Mouse (Mus musculus) macrophage (primary cell): ENCODE data around the gene Olfr834. TPM values are rescaled to one million over a fixed set of nuclear protein-coding genes. Genes with fewer than 3 reads are reported as not detected.

Experiments
- H3K27ac ChIP-seq: fragments of 350-480 bp; formaldehyde crosslinking; 2 replicates; pipeline ENCODE4 v1.9.0; 2021
- H3K36me3 ChIP-seq: fragments of 350-480 bp; formaldehyde crosslinking; 2 replicates; pipeline ENCODE4 v1.9.0; 2021; ENCODE audit errors: inconsistent target
- H3K4me3 ChIP-seq: fragments of 350-480 bp; formaldehyde crosslinking; 2 replicates; pipeline ENCODE4 v1.9.0; 2021; ENCODE audit errors: inconsistent target
- H3K79me2 ChIP-seq: fragments of 350-480 bp; formaldehyde crosslinking; 2 replicates; pipeline ENCODE4 v1.9.0; 2021; ENCODE audit errors: inconsistent target
- WGBS: methylation state at CpG from one replicate; pipeline ENCODE4 v1.1.7; 2026; ENCODE audit warnings: inconsistent platforms; ENCODE audit not compliant: missing documents; 5-methylcytosine and 5-hydroxymethylcytosine counted together
- polyA plus RNA-seq: library from polyadenylated mRNA; stranded (reverse); fragments of 250-400 nt; gene quantifications from 3 replicates; pipeline ENCODE4 v1.2.4, GENCODE M21; 2018; ENCODE audit warnings: inconsistent platforms
- total RNA-seq, 78 experiments: library from RNA; depleted of rRNA; stranded (reverse); fragments of 250-400 nt; gene quantifications; 1 replicate in 9 of 78; 2 replicates in 24 of 78; 3 replicates in 43 of 78; 4 replicates in 2 of 78; pipeline ENCODE4 v1.2.4; 2018; ENCODE audit warnings: inconsistent platforms in 56 of 78

Gene Olfr834
- not detected for total RNA-seq (2018; cell fraction: chromatin; rRNA removed)
- total RNA-seq (2018; cell fraction: cytosol; rRNA removed), result not detected
- not detected for total RNA-seq (2018; cell fraction: nucleus; rRNA removed)
- polyA plus RNA-seq, result not detected in 3 replicates

DNA sequence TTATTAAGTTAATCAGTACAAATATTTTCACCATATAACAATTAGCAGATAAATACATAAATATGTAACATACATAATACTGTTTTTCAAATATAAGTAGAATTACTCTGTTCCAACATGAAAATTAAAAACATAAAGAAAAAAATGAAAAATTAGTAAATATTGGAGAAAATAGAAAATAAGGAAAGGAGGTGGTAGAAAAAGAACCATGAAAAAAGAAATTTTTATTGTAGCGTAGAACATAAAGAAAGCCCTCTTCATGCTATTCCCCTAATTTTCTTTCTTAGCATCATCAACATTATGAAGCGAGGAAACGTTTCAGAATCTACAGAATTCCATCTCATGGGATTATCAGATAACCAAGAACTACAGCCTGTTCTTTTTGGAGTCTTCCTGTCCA, at the start of gene Olfr834:
TSS of gene Olfr834 (plus strand) at position 301 of the 400 bp plus-strand sequence.
- Histone ChIP-seq H3K79me2 (no peaks in the 10 kb centered on the region), H3K4me3 (no peak within 1 kb of the TSS), H3K36me3 (no peaks in the 10 kb centered on the region), H3K27ac (no peak within 1 kb of the TSS)
- WGBS, result 73% methylated on average over 3 of the region's 3 CpGs

DNA sequence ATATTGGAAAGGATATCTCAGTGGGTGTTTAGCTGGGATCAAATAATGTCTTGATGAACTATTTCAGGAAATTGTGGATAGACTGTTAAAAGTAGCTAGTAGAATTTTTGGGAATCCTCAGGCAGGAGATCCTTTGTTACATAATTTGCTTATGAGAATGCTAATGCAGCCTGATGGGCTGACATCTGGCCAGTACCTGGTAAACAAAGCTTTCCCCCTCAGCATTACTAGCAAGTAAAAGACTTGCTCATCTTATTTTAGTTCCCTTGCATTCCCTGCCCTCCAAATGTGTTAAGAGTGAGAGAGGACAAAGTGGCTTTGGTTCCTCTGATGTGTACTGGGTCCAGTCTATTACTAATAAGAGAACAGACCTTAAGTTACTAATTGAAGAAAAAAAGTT, 25.8 kb upstream of the Olfr834 start:
- Histone ChIP-seq H3K27ac (no peak overlapping the region), H3K4me3 (no peak overlapping the region), H3K36me3 (no peaks in the 10 kb centered on the region), H3K79me2 (no peaks in the 10 kb centered on the region)

- H3K27ac ChIP-seq, result no peak within 1 kb of the TSS
- 57% methylated on average over 1 of the region's 1 CpGs for WGBS
- no peak within 1 kb of the TSS for H3K4me3 ChIP-seq
- H3K36me3 ChIP-seq, result no peaks in the 10 kb centered on the region
- no peaks in the 10 kb centered on the region for H3K79me2 ChIP-seq
Observed at GRCm38 (mm10) chr9:19032435-19032834, 44.6 kb downstream of the Olfr834 start, which contains the start of gene Olfr835. Olfr835 (plus strand) TSS chr9:19032735.

Other genes starting within 250 kb of the Olfr834 start
- gene Olfr24, start 224.0 kb upstream of the Olfr834 start, polyA plus RNA-seq, result not detected in 3 replicates
- gene Olfr828, start 168.5 kb upstream of the Olfr834 start, polyA plus RNA-seq, result not detected in 3 replicates
- not detected in 3 replicates for gene Olfr829, start 133.1 kb upstream of the Olfr834 start, polyA plus RNA-seq
- gene Olfr830, start 113.3 kb upstream of the Olfr834 start, polyA plus RNA-seq, result not detected in 3 replicates
- not detected in 3 replicates for gene Olfr832, start 50.9 kb upstream of the Olfr834 start, polyA plus RNA-seq
- not detected in 3 replicates for gene Olfr835, start 44.7 kb downstream of the Olfr834 start, polyA plus RNA-seq
- not detected in 3 replicates for gene Olfr836, start 132.4 kb downstream of the Olfr834 start, polyA plus RNA-seq
- not detected in 3 replicates for gene Olfr837, start 148.3 kb downstream of the Olfr834 start, polyA plus RNA-seq
- not detected in 3 replicates for gene Olfr839-ps1, start 189.3 kb downstream of the Olfr834 start, polyA plus RNA-seq